Mouse (Mus musculus): Measurements from ENCODE around the gene Fosb. TPM values are rescaled to one million over a fixed set of nuclear protein-coding genes. Genes with fewer than 3 reads are reported as not detected.

Fosb gene
- polyA plus RNA-seq, 1 experiment, result 1.9 TPM

- Histone ChIP-seq H3K27me3 (ENCODE audit: control insufficient read depth, insufficient read depth, low read length) (peaks cover 16% of the 10 kb centered on the region), H3K27ac (ENCODE audit: control insufficient read depth, insufficient read depth, low read length) (no peak overlapping the region), H3K4me1 (replicated peaks; ENCODE audit: control insufficient read depth, insufficient read depth, low read length) (peaks cover 10% of the 10 kb centered on the region), H3K36me3 (ENCODE audit: control insufficient read depth, insufficient read depth, low read length) (no peaks in the 10 kb centered on the region), H3K4me3 (ENCODE audit: control insufficient read depth, insufficient read depth, low read length) (no peak overlapping the region)
- no peak for DNase-seq
- TF ChIP-seq CTCF (IDR thresholded peaks at IDR 0.05; ENCODE audit: borderline replicate concordance, control insufficient read depth, extremely low read depth, insufficient read depth, low read length, poor library complexity) (no peak), POLR2A (IDR thresholded peaks at IDR 0.05; ENCODE audit: control insufficient read depth, extremely low read depth, insufficient read depth, low read length, poor library complexity) (no peak)
- 9% methylated on average over 34 of the region's 34 CpGs for WGBS
Observed at GRCm38 (mm10) chr7:19279052-19279451, 30.8 kb downstream of the Fosb start.

DNA sequence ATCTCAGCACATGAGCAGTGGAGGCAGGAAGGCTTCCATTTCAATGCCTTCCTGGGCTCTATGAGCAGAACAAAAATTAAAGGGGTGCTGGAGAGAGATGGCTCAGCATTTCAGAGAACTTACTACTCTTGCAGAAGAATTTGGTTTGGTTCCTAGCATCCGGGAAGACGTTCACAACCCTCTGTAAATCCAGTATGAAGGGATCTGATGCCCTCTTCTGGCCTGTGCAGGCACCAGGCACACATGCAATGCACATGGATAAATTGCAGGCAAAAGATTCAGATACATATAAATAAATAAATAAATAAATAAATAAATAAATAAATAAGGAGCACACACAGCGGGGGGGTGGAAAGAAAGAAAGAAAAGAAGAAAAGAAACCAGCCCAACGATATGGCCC lies 33.6 kb downstream of the Fosb start:
- DNase-seq, result no peak

GRCm38 (mm10) chr7:19272173-19272764 lies 37.6 kb downstream of the Fosb start:
- peak; percentile 90 for DNase-seq
- peaks cover 30% of the 10 kb centered on the region for H3K4me1 ChIP-seq (replicated peaks; ENCODE audit: control insufficient read depth, insufficient read depth, low read length)
- H3K27me3 ChIP-seq (ENCODE audit: control insufficient read depth, insufficient read depth, low read length), result no peaks in the 10 kb centered on the region
- WGBS, result 2% methylated on average over 36 of the region's 36 CpGs
- no peaks in the 10 kb centered on the region for H3K36me3 ChIP-seq (ENCODE audit: control insufficient read depth, insufficient read depth, low read length)
- peak; percentile 31; the same call in 1 of the 2 replicates for TF ChIP-seq POLR2A (IDR thresholded peaks at IDR 0.05; ENCODE audit: control insufficient read depth, extremely low read depth, insufficient read depth, low read length, poor library complexity)
- TF ChIP-seq CTCF (IDR thresholded peaks at IDR 0.05; ENCODE audit: borderline replicate concordance, control insufficient read depth, extremely low read depth, insufficient read depth, low read length, poor library complexity), result no peak
- peak overlapping the region; percentile 83 for H3K27ac ChIP-seq (ENCODE audit: control insufficient read depth, insufficient read depth, low read length)
- H3K4me3 ChIP-seq (ENCODE audit: control insufficient read depth, insufficient read depth, low read length), result peak overlapping the region; percentile 90

More for the DNA sequence above, 33.6 kb downstream of the Fosb start:
- TF ChIP-seq CTCF (IDR thresholded peaks at IDR 0.05; ENCODE audit: borderline replicate concordance, control insufficient read depth, extremely low read depth, insufficient read depth, low read length, poor library complexity) (no peak), POLR2A (IDR thresholded peaks at IDR 0.05; ENCODE audit: control insufficient read depth, extremely low read depth, insufficient read depth, low read length, poor library complexity) (no peak)
- no peak overlapping the region for H3K4me3 ChIP-seq (ENCODE audit: control insufficient read depth, insufficient read depth, low read length)
- no peaks in the 10 kb centered on the region for H3K36me3 ChIP-seq (ENCODE audit: control insufficient read depth, insufficient read depth, low read length)
- 64% methylated on average over 4 of the region's 4 CpGs for WGBS
- H3K4me1 ChIP-seq (replicated peaks; ENCODE audit: control insufficient read depth, insufficient read depth, low read length), result peaks cover 6% of the 10 kb centered on the region
- H3K27me3 ChIP-seq (ENCODE audit: control insufficient read depth, insufficient read depth, low read length), result peaks cover 5% of the 10 kb centered on the region; the same call in 1 of the 2 replicates
- H3K27ac ChIP-seq (ENCODE audit: control insufficient read depth, insufficient read depth, low read length), result no peak overlapping the region

DNA sequence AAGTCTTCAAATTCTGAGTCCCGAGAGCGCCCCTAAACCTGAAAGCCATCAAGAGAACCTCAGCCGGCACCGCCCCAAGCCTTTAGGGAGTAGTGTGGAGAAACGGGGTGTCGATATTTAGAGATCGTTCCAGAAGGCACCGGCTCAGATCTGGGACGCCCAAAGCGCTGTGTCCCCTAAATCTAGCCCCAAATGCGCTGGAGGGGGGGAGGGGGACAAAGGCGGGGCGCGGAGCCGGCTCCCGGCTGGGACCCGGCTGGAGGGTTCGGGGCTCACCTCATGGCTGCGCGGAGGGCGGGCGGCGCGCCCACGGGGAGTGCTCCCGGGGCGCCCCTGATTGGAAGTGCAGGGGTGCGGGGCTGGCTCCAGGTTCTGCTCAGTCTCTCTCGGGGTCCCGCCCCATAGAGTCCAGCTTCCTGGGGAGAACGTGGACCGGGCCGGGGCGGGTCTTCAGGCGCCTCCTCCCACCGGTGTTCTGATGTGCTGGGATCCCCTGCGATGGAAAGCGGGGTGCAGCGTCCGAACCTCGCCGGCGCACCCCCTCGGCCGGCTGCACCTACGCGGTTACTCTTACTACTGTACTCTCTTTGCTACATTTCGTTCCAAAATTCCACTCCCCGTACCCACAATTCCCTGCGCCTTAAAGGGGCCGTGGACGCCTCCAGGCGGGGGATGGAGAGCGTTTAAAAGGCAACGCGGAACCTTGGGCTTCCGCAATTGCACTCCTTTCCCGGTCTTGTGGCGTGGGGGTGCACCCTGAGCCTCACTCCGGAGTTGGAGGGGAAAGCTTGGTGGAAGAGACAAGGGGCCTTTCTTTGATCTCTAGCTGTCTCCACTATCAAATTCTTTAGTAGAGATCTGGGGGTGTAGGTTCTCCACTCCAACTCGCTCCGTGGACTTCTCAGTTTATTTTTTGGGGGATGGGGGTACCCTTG lies 38.3 kb downstream of the Fosb start, which contains the start of gene Vasp:
Vasp (minus strand) TSS at position 580 of the 935 bp plus-strand sequence.
- H3K27me3 ChIP-seq (ENCODE audit: control insufficient read depth, insufficient read depth, low read length), result no peaks in the 10 kb centered on the region
- H3K36me3 ChIP-seq (ENCODE audit: control insufficient read depth, insufficient read depth, low read length), result no peaks in the 10 kb centered on the region
- peak; percentile 88 for DNase-seq
- peak within 1 kb of the TSS; percentile 90 for H3K4me3 ChIP-seq (ENCODE audit: control insufficient read depth, insufficient read depth, low read length)
- TF ChIP-seq CTCF (IDR thresholded peaks at IDR 0.05; ENCODE audit: borderline replicate concordance, control insufficient read depth, extremely low read depth, insufficient read depth, low read length, poor library complexity) (no peak), POLR2A (IDR thresholded peaks at IDR 0.05; ENCODE audit: control insufficient read depth, extremely low read depth, insufficient read depth, low read length, poor library complexity) (peak; percentile 85; the same call in 1 of the 2 replicates)
- H3K4me1 ChIP-seq (replicated peaks; ENCODE audit: control insufficient read depth, insufficient read depth, low read length), result peaks cover 38% of the 10 kb centered on the region
- WGBS, result under 1% methylated on average over 62 of the region's 62 CpGs
- peak within 1 kb of the TSS; percentile 83 for H3K27ac ChIP-seq (ENCODE audit: control insufficient read depth, insufficient read depth, low read length)

- peak overlapping the region; percentile 77 for H3K27ac ChIP-seq (ENCODE audit: control insufficient read depth, insufficient read depth, low read length)
- H3K4me1 ChIP-seq (replicated peaks; ENCODE audit: control insufficient read depth, insufficient read depth, low read length), result peaks cover 46% of the 10 kb centered on the region
- WGBS, result under 1% methylated on average over 21 of the region's 21 CpGs
- H3K27me3 ChIP-seq (ENCODE audit: control insufficient read depth, insufficient read depth, low read length), result no peaks in the 10 kb centered on the region
- peak overlapping the region; percentile 90 for H3K4me3 ChIP-seq (ENCODE audit: control insufficient read depth, insufficient read depth, low read length)
- peak; percentile 52 for DNase-seq
- no peaks in the 10 kb centered on the region for H3K36me3 ChIP-seq (ENCODE audit: control insufficient read depth, insufficient read depth, low read length)
- TF ChIP-seq CTCF (IDR thresholded peaks at IDR 0.05; ENCODE audit: borderline replicate concordance, control insufficient read depth, extremely low read depth, insufficient read depth, low read length, poor library complexity) (no peak), POLR2A (IDR thresholded peaks at IDR 0.05; ENCODE audit: control insufficient read depth, extremely low read depth, insufficient read depth, low read length, poor library complexity) (no peak)
Observed at GRCm38 (mm10) chr7:19270509-19271237, 39.2 kb downstream of the Fosb start.
